Mouse (Mus musculus) neural tube, embryonic 15.5 days (tissue): ENCODE measurements around the gene Tnrc6c. TPM values are rescaled to one million over a fixed set of nuclear protein-coding genes. Genes with fewer than 3 reads are reported as not detected.
A peak's percentile ranks its signal among the peaks of the same experiment; 100 is the strongest.

ENCODE experiments used
- ATAC-seq: fragments of 200-750 bp; cut with Nextera tagmentation; 2 replicates; pipeline ENCODE4 v1.8.0; 2017; ENCODE audit warnings: mild to moderate bottlenecking, moderate TSS enrichment, moderate library complexity; ENCODE audit not compliant: low FRiP score
- H3K27ac ChIP-seq: fragments of 300-500 bp; sonication (generic); replicated peaks from 2 replicates; pipeline ENCODE4 v1.5.1; 2015; ENCODE audit warnings: mild to moderate bottlenecking, inconsistent platforms
- H3K27me3 ChIP-seq: fragments of 300-500 bp; sonication (generic); replicated peaks from 2 replicates; pipeline ENCODE4 v1.6.1; 2015; ENCODE audit warnings: inconsistent platforms
- H3K36me3 ChIP-seq: fragments of 300-500 bp; sonication (generic); 2 replicates; pipeline ENCODE4 v1.6.1; 2015; ENCODE audit warnings: inconsistent platforms
- H3K4me1 ChIP-seq: fragments of 300-500 bp; sonication (generic); 2 replicates; pipeline ENCODE4 v1.6.1; 2015; ENCODE audit warnings: inconsistent platforms
- H3K4me2 ChIP-seq: fragments of 300-500 bp; sonication (generic); 2 replicates; pipeline ENCODE4 v1.6.1; 2015; ENCODE audit warnings: inconsistent platforms, mild to moderate bottlenecking, moderate library complexity
- H3K4me3 ChIP-seq: fragments of 300-500 bp; sonication (generic); replicated peaks from 2 replicates; pipeline ENCODE4 v1.5.1; 2015; ENCODE audit warnings: mild to moderate bottlenecking, inconsistent platforms
- H3K9ac ChIP-seq: fragments of 300-500 bp; sonication (generic); replicated peaks from 2 replicates; pipeline ENCODE4 v1.6.1; 2015; ENCODE audit warnings: mild to moderate bottlenecking, inconsistent platforms
- H3K9me3 ChIP-seq: fragments of 300-500 bp; sonication (generic); replicated peaks from 2 replicates; pipeline ENCODE4 v1.6.1; 2016; ENCODE audit warnings: inconsistent platforms
- WGBS: fragments of 180-500 bp; shearing (Covaris S2); methylation state at CpG from one replicate; pipeline ENCODE4 v1.1.7; 2015; ENCODE audit warnings: mixed read lengths; 5-methylcytosine and 5-hydroxymethylcytosine counted together
- polyA plus RNA-seq: library from polyadenylated mRNA; unstranded; fragments of >200 nt; fragmentation: Nextera tagmentation; extraction: Ambion mirVana; gene quantifications from 2 replicates; pipeline ENCODE4 v1.2.1, GENCODE M21; 2015

Tnrc6c gene
- polyA plus RNA-seq, 1 experiment from 2014 or later = 23.6 TPM

GRCm38 (mm10) chr11:117678155-117678554, 24.1 kb downstream of the Tnrc6c start:
- H3K9ac ChIP-seq = no peak overlapping the region
- ATAC-seq = no peak
- no peak overlapping the region for H3K4me2 ChIP-seq
- no peak overlapping the region for H3K27ac ChIP-seq
- WGBS = 93% methylated on average over 4 of the region's 4 CpGs
- no peaks in the 10 kb centered on the region for H3K36me3 ChIP-seq
- H3K27me3 ChIP-seq = no peaks in the 10 kb centered on the region
- H3K4me3 ChIP-seq = no peak overlapping the region
- H3K9me3 ChIP-seq = no peaks in the 10 kb centered on the region
- H3K4me1 ChIP-seq = peaks cover 32% of the 10 kb centered on the region

- H3K4me3 ChIP-seq = no peak overlapping the region
- H3K36me3 ChIP-seq = no peaks in the 10 kb centered on the region
- 61% methylated on average over 2 of the region's 2 CpGs for WGBS
- no peak for ATAC-seq
- no peak overlapping the region for H3K4me2 ChIP-seq
- H3K9ac ChIP-seq = no peak overlapping the region
- no peak overlapping the region for H3K27ac ChIP-seq
- H3K9me3 ChIP-seq = no peaks in the 10 kb centered on the region
- peaks cover 32% of the 10 kb centered on the region for H3K4me1 ChIP-seq
- no peaks in the 10 kb centered on the region for H3K27me3 ChIP-seq
Measured at GRCm38 (mm10) chr11:117678740-117679139, 24.7 kb downstream of the Tnrc6c start.

DNA sequence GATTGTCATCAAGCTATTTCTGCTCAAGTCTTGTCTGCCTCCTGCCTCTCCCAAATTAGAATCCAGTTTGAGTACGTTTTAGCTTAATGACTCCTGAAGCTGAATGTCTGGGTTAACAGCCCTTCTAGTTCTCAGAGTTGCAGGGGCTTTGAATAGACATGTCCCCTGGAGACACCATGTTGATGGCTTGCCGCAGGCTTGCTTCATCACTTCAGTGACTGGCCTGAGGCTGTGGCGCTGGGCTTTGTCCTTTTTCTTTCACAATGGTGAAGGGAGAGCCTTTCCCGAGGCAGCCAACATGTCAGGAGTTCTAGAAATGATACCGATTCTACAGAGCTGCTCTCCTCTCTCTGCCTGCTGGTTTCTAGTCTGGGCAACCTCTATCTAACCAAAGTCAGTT, 30.6 kb downstream of the Tnrc6c start:
- no peak for ATAC-seq
- no peak overlapping the region for H3K9ac ChIP-seq
- peaks cover 35% of the 10 kb centered on the region for H3K4me1 ChIP-seq
- no peaks in the 10 kb centered on the region for H3K36me3 ChIP-seq
- H3K27ac ChIP-seq = no peak overlapping the region; the same call in 1 of the 2 replicates
- no peak overlapping the region for H3K4me3 ChIP-seq
- WGBS = 13% methylated on average over 5 of the region's 5 CpGs
- no peak overlapping the region for H3K4me2 ChIP-seq
- H3K27me3 ChIP-seq = no peaks in the 10 kb centered on the region
- H3K9me3 ChIP-seq = no peaks in the 10 kb centered on the region

GRCm38 (mm10) chr11:117685461-117685860, 31.4 kb downstream of the Tnrc6c start:
- no peaks in the 10 kb centered on the region for H3K36me3 ChIP-seq
- no peak overlapping the region for H3K4me3 ChIP-seq
- 0 out of 2 replicates have a peak overlapping the region, but pooled peaks have one; percentile 23 for H3K27ac ChIP-seq
- no peaks in the 10 kb centered on the region for H3K27me3 ChIP-seq
- no peak overlapping the region for H3K9ac ChIP-seq
- 43% methylated on average over 3 of the region's 3 CpGs for WGBS
- H3K9me3 ChIP-seq = no peaks in the 10 kb centered on the region
- H3K4me1 ChIP-seq = peaks cover 35% of the 10 kb centered on the region
- no peak for ATAC-seq
- no peak overlapping the region for H3K4me2 ChIP-seq

DNA sequence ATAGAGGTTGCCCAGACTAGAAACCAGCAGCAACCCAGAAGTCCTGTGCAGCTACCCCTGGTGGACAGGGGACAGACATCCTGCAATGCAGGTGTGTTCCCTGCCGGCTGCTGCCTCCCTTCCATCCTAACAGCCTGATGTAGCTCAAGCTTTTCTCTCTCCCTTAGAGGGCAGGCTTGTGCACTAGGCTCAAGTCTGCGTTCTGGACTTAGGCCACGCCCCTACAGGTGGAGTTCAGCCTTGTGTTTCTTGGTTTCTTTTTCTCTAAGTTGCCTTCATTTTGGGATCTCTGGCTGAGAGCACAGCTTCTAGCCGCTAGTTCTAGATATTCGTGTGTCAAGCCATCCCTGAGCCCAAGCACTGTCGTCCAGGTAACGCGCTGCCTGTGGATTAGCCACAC, 31.9 kb downstream of the Tnrc6c start:
- H3K4me2 ChIP-seq = no peak overlapping the region
- no peak overlapping the region for H3K4me3 ChIP-seq
- H3K9me3 ChIP-seq = no peaks in the 10 kb centered on the region
- peaks cover 34% of the 10 kb centered on the region for H3K4me1 ChIP-seq
- H3K9ac ChIP-seq = no peak overlapping the region
- no peaks in the 10 kb centered on the region for H3K36me3 ChIP-seq
- no peak for ATAC-seq
- WGBS = 62% methylated on average over 8 of the region's 8 CpGs
- H3K27ac ChIP-seq = no peak overlapping the region
- no peaks in the 10 kb centered on the region for H3K27me3 ChIP-seq

DNA sequence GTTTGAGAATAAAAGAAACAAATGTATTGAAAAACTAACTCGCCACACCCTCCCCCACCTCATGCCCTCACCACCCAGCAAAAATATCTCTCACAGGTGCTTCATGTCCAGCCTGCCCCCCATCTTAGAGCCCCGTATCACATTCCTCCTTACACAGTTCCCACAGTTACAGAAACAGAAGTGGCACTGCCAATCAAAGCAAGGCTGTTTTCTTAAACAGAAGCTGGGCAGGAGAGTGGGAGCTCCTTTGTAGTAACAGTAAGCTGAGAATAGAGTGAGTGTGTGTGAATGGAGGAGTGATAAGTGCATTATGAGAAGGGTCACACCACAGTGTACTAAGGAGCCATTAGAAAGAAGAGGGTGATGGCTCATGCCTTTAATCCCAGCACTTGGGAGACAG, 34.5 kb downstream of the Tnrc6c start:
- 84% methylated on average over 2 of the region's 2 CpGs for WGBS
- peaks cover 36% of the 10 kb centered on the region for H3K4me1 ChIP-seq
- H3K36me3 ChIP-seq = no peaks in the 10 kb centered on the region
- H3K9me3 ChIP-seq = no peaks in the 10 kb centered on the region
- H3K9ac ChIP-seq = no peak overlapping the region
- no peak overlapping the region for H3K27ac ChIP-seq
- no peak for ATAC-seq
- no peak overlapping the region for H3K4me2 ChIP-seq
- no peak overlapping the region for H3K4me3 ChIP-seq
- no peaks in the 10 kb centered on the region for H3K27me3 ChIP-seq

DNA sequence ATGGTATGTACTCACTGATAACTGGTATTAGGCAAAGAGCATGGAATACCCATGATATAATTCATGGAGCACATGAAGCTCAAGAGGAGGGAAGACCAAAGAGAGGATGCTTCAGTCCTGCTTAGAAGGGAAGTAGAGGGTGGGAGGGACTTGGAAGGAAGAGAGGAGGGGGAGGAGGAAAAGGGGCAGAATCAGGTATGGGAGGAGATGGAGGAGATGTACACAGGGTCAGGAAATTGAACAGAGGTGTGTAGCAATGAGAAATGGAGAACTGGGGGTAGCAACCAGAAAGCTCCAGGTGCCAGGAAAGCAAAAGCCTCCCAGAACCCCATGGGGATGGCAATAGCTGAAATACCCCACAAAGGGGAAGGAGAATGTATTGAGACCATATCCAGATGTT, 37.2 kb downstream of the Tnrc6c start:
- Histone ChIP-seq H3K9me3 (no peaks in the 10 kb centered on the region), H3K27ac (no peak overlapping the region), H3K36me3 (no peaks in the 10 kb centered on the region), H3K4me1 (peaks cover 34% of the 10 kb centered on the region), H3K4me3 (no peak overlapping the region), H3K27me3 (no peaks in the 10 kb centered on the region), H3K4me2 (no peak overlapping the region), H3K9ac (no peak overlapping the region)
- no peak for ATAC-seq

- Histone ChIP-seq H3K36me3 (no peaks in the 10 kb centered on the region), H3K27me3 (no peaks in the 10 kb centered on the region), H3K9me3 (no peaks in the 10 kb centered on the region), H3K4me1 (peaks cover 51% of the 10 kb centered on the region), H3K4me2 (no peak overlapping the region), H3K4me3 (no peak overlapping the region), H3K9ac (no peak overlapping the region), H3K27ac (no peak overlapping the region)
- no peak for ATAC-seq
- WGBS = 66% methylated on average over 5 of the region's 5 CpGs
Measured at GRCm38 (mm10) chr11:117694050-117694449, 40.0 kb downstream of the Tnrc6c start.

GRCm38 (mm10) chr11:117696585-117696984, 42.5 kb downstream of the Tnrc6c start:
- no peak overlapping the region for H3K9ac ChIP-seq
- H3K4me1 ChIP-seq = peaks cover 54% of the 10 kb centered on the region
- H3K27me3 ChIP-seq = no peaks in the 10 kb centered on the region
- WGBS = 57% methylated on average over 6 of the region's 6 CpGs
- no peaks in the 10 kb centered on the region for H3K36me3 ChIP-seq
- no peaks in the 10 kb centered on the region for H3K9me3 ChIP-seq
- no peak for ATAC-seq
- 0 out of 2 replicates have a peak overlapping the region, but pooled peaks have one; percentile 28 for H3K27ac ChIP-seq
- H3K4me3 ChIP-seq = no peak overlapping the region
- no peak overlapping the region for H3K4me2 ChIP-seq

- Histone ChIP-seq H3K4me3 (no peak overlapping the region), H3K27me3 (no peaks in the 10 kb centered on the region), H3K4me1 (peaks cover 37% of the 10 kb centered on the region), H3K36me3 (peaks cover 11% of the 10 kb centered on the region; the same call in 1 of the 2 replicates), H3K9ac (no peak overlapping the region), H3K9me3 (no peaks in the 10 kb centered on the region), H3K4me2 (no peak overlapping the region), H3K27ac (no peak overlapping the region)
- WGBS = 81% methylated on average over 4 of the region's 4 CpGs
- ATAC-seq = no peak
Measured at GRCm38 (mm10) chr11:117700871-117701270, 46.8 kb downstream of the Tnrc6c start.

DNA sequence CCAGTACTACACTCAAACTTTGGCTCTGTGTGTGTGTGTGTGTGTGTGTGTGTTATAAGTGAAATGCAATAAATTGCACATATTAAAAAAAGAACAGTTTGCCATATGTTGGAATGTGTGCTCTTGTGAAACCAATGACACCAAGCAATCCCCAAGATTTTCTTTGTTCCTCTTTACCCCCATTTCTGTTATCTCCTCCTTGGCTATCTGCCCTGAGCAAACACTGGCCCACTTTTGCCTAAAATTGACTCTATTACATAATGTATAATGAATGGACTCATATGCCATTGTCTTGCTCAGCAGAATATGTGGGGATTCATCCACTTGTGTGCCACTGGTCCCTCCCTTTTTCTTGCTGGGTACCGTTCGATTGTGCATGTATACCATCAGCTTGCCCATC, 52.2 kb downstream of the Tnrc6c start:
- H3K27ac ChIP-seq = no peak overlapping the region
- no peak for ATAC-seq
- WGBS = 90% methylated on average over 2 of the region's 2 CpGs

DNA sequence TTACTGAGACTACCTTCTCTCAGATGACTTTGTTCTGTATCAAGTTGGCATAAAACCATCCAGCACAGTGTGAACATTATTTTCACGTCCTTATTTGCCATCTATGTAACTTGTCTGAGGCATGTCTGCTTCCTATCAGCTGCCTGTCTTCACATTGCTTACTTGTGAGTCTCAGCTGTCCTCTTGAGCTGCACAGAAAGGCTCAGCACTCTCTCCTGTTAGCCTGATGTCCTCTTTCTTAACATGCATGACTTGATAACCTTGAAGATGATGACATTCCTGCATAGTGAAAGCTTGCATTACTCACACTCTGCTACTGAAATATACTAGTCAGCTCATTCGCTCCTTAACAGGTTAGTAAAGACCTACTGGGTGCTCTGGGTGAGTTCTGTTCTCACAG, 53.1 kb downstream of the Tnrc6c start:
- peaks cover 11% of the 10 kb centered on the region; the same call in 1 of the 2 replicates for H3K36me3 ChIP-seq
- H3K4me1 ChIP-seq = peaks cover 18% of the 10 kb centered on the region
- H3K4me3 ChIP-seq = no peak overlapping the region
- 90% methylated on average over 2 of the region's 2 CpGs for WGBS
- no peaks in the 10 kb centered on the region for H3K27me3 ChIP-seq
- no peak overlapping the region for H3K9ac ChIP-seq
- no peaks in the 10 kb centered on the region for H3K9me3 ChIP-seq
- H3K27ac ChIP-seq = no peak overlapping the region
- ATAC-seq = no peak
- no peak overlapping the region for H3K4me2 ChIP-seq

More for the DNA sequence above, 52.2 kb downstream of the Tnrc6c start:
- peaks cover 11% of the 10 kb centered on the region; the same call in 1 of the 2 replicates for H3K36me3 ChIP-seq
- H3K27me3 ChIP-seq = no peaks in the 10 kb centered on the region
- no peak overlapping the region for H3K4me2 ChIP-seq
- no peaks in the 10 kb centered on the region for H3K9me3 ChIP-seq
- H3K9ac ChIP-seq = no peak overlapping the region
- H3K4me3 ChIP-seq = no peak overlapping the region
- peaks cover 18% of the 10 kb centered on the region for H3K4me1 ChIP-seq

DNA sequence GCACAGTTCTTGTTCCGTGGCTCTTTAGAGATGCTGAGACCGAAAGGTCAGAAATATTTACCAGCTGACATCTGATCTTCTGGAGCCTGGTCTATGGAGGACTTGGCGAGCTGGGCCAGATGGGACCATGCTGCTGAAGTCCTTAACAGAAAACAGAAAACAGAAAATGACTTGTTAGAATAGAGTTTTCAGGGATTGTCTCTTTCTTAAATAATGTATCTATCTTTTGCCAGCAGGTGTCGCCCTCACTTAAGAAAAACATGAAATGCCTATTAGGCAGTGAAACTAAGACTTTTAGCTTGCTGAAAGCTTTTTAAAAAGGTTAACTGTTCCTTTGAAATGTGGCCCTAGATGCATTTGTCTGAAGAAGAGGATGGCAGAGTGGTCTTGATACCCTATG, 55.2 kb downstream of the Tnrc6c start:
- H3K9ac ChIP-seq = no peak overlapping the region
- WGBS = 56% methylated on average over 4 of the region's 4 CpGs
- no peak overlapping the region for H3K4me2 ChIP-seq
- no peaks in the 10 kb centered on the region for H3K9me3 ChIP-seq
- peaks cover 14% of the 10 kb centered on the region for H3K36me3 ChIP-seq
- H3K27me3 ChIP-seq = no peaks in the 10 kb centered on the region
- no peak overlapping the region for H3K4me3 ChIP-seq
- ATAC-seq = no peak
- H3K27ac ChIP-seq = no peak overlapping the region
- peaks cover 18% of the 10 kb centered on the region for H3K4me1 ChIP-seq
